Mouse (Mus musculus): ENCODE results near the gene Capn11. TPM values are rescaled to one million over a fixed set of nuclear protein-coding genes. Genes with fewer than 3 reads are reported as not detected.
"Not testable (repeated sequence)": the region's sequence is repeated elsewhere in the genome, so short reads cannot be mapped to it uniquely, and the experiment has no call there.

The Capn11 gene
- polyA plus RNA-seq, 1 experiment = not detected

DNA sequence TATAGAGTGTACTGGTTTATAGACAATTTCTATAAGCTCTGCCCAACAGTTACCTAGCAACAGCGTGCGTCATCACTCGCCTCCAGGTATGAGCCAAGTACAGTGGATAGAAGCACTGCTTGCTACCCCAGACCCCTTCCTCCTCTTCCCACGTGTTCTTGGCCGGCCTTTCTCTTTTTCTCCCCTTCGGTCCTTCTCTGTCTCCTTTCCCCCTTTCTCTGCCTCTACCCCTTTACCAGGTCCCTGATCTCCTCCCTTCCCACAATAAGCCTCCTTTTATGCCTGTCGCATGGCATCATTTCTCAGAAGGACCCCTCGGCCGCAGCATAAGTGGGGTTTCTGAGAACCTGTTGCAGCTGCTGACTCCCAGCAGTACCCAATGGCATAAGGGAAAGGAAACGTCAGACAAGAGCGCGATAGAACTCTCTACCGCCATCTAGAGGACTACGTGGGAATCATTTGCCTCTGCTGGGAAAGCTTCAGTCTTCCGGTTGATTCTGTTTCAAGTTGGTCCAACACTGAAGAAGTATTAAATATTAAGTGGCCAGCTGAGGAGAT is 32.5 kb downstream of the Capn11 start:
- H3K27ac ChIP-seq (replicated peaks; ENCODE audit: low read depth, low read length) = no peak overlapping the region
- no peaks in the 10 kb centered on the region for H3K4me1 ChIP-seq (ENCODE audit: control insufficient read depth, insufficient read depth, insufficient read length, low read length)
- no peak overlapping the region for H3K4me3 ChIP-seq (ENCODE audit: insufficient read depth, low read depth, low read length)

DNA sequence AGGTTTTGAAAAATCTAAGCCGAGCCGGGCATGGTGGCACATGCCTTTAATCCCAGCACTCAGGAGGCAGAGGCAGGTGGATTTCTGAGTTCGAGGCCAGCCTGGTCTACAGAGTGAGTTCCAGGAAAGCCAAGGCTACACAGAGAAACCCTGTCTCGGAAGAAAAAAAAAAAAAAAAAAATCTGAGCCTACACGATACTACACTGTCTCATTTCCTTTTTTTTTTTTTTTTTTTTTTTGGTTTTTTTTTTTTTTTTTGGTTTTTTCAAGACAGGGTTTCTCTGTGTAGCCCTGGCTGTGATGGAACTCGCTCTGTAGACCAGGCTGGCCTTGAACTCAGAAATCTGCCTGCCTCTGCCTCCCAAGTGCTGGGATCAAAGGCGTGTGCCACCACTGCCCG is 35.7 kb downstream of the Capn11 start:
- H3K27ac ChIP-seq (replicated peaks; ENCODE audit: low read depth, low read length) = not testable (repeated sequence)

DNA sequence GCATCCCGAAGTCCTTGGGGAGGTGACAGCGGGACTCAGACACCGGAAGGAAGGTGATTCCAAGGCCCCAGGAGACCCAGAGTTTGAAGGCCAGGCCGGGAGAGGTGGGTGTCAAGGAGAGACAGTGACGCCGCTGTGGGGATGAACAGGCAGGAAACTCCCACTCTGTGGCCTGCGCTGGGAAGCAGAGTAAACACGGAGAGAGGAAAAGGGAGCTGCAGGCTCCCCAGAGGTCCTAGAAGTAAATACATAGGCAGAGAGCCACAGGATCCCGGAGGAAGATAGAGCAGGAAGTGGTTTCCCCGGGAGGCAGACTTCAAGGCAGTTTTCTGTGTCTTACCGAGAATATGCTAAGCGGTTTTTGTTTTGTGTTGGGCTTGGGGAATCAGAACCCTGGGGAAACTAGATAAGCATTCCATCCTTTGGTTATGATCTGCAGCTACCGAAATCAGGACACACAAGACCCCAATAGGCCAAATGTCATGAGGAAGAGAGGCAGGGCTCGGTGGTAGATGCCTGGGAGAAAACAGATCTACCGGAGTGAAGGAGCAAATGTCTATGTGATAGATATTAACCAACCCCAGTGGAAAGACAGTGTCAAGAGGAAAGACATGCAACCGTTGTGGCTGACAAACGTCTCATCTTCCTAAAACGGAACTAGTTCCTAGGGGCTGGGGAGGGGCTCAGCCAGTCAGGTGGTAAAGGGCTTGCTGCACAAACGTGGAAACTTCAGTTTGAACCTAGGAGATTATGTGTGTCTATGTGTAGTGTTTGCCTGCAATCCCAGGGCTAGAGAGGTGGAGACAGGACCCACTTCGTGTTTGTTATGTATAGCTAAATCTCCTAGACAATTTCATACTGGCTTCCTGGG is 39.5 kb downstream of the Capn11 start:
- H3K4me3 ChIP-seq (ENCODE audit: insufficient read depth, low read depth, low read length) = peak overlapping the region; percentile 54

More for the DNA sequence above, 35.7 kb downstream of the Capn11 start:
- not testable (repeated sequence) for H3K4me1 ChIP-seq (ENCODE audit: control insufficient read depth, insufficient read depth, insufficient read length, low read length); H3K4me3 ChIP-seq (ENCODE audit: insufficient read depth, low read depth, low read length)

DNA sequence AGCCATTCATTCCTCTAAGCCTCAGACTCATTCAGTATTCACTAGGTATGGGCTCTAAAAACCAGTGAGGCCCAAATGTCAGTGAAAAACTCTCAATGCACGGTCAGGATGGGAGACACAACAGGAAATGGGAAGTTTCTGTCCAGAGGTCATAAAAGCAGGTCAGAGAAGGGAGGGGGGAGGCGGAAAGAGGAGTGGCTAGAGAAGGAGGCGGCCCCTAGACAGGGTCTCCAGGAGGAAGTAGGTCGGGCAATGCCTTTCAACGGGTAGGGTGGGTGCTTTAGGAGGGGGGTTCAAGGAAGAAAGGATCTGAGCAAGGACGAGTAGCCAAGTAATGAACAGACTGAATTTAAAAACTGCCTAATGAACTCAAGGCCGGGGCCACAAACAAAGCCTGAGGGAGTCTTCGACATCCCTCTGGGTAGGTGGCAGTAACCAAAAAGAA is 40.2 kb downstream of the Capn11 start:
- H3K27ac ChIP-seq (replicated peaks; ENCODE audit: low read depth, low read length) = peak overlapping the region; percentile 83
- H3K4me3 ChIP-seq (ENCODE audit: insufficient read depth, low read depth, low read length) = peak overlapping the region; percentile 54
- H3K4me1 ChIP-seq (ENCODE audit: control insufficient read depth, insufficient read depth, insufficient read length, low read length) = peaks cover 8% of the 10 kb centered on the region

More for the DNA sequence above, 39.5 kb downstream of the Capn11 start:
- Histone ChIP-seq H3K27ac (replicated peaks; ENCODE audit: low read depth, low read length) (peak overlapping the region; percentile 83), H3K4me1 (ENCODE audit: control insufficient read depth, insufficient read depth, insufficient read length, low read length) (peaks cover 8% of the 10 kb centered on the region)

DNA sequence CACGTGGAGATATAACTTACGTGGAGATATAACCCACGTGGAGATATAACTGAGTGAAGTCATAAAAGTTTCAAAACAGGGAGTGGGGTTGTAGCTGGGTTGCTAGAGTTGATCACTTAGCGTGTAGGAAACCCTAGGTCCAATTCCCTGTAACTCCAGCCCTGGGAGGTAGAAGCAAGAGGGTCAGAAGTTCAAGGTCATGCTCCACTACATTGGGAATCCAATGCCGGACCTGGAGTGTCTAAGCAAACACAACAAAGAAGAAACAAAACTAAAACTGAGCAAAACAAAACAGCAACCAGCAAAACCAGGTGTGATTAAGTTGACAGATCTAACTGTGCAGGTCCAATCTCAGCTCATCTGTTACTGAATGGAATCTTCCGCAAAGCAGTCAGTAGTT is 41.5 kb downstream of the Capn11 start:
- H3K4me3 ChIP-seq (ENCODE audit: insufficient read depth, low read depth, low read length) = no peak overlapping the region

DNA sequence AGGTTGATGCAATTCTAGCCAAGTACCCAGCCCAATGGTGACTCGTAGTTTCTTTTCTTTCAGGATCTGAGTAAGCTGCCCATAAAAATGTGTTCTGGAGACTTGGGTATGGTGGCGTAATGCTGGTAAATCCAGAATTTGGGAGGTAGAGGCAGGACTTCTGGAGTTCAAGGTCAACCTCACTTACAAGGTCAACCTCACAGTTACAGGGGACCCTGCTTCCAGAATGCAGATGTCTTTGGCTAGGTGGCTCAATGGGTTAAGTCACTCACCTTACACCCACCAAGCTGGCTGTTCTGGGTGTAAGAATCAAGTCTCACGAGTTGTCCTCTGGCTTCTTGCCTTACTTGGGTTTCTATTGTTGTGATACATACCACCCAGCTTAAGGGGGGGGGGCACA is 42.4 kb downstream of the Capn11 start:
- Histone ChIP-seq H3K4me3 (ENCODE audit: insufficient read depth, low read depth, low read length) (no peak overlapping the region), H3K27ac (replicated peaks; ENCODE audit: low read depth, low read length) (no peak overlapping the region), H3K4me1 (ENCODE audit: control insufficient read depth, insufficient read depth, insufficient read length, low read length) (peaks cover 8% of the 10 kb centered on the region)

More for the DNA sequence above, 41.5 kb downstream of the Capn11 start:
- H3K4me1 ChIP-seq (ENCODE audit: control insufficient read depth, insufficient read depth, insufficient read length, low read length) = peaks cover 8% of the 10 kb centered on the region
- no peak overlapping the region for H3K27ac ChIP-seq (replicated peaks; ENCODE audit: low read depth, low read length)

DNA sequence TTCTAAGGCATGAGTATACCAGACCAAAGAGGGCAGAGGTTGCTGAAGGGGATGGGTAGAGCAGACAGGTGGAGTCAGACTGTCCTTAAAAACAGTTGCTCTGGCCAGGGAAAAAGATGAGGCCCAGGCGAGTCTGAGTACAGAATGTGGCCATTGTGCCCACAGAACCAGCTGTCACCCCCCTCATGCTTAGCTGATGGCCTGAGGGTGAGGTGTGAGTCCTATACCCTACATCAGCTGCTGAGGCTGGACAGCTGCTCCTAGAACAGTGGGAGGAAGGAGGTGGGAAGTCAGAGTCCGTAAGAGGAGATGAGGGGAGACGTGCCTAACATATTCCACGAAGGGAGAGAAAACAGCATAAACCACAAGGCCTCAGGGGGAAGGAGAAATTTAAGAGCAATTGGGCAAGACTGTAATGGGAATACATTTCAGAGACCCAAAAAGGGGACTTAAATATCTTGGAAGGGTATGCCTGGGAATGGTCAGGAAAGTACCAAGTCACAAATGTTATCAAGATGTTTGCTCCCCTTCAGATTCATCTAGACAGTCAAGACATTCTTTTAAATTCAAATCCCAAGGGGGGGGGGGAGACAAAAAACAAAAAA is 43.0 kb downstream of the Capn11 start:
- Histone ChIP-seq H3K4me1 (ENCODE audit: control insufficient read depth, insufficient read depth, insufficient read length, low read length) (peaks cover 8% of the 10 kb centered on the region), H3K4me3 (ENCODE audit: insufficient read depth, low read depth, low read length) (no peak overlapping the region), H3K27ac (replicated peaks; ENCODE audit: low read depth, low read length) (no peak overlapping the region)

DNA sequence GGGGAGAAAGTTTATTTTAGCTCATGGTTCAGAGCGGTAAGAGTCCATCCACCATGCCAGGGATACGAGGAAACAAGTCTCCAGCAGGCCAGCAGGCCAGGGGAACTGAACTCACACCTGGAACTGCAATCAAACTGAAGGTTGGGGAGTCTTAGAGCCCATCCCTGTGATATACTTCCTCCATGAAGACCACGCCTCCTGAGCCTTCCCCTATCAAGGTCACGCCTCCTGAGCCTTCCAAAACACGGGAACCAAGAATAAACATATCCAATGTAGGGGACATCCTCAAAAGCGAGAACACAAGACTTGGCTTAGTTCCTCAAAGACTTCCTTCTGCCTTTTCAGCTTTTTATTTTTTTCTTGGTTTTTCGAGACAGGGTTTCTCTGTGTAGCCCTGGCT is 46.2 kb downstream of the Capn11 start:
- Histone ChIP-seq H3K4me1 (ENCODE audit: control insufficient read depth, insufficient read depth, insufficient read length, low read length) (peaks cover 3% of the 10 kb centered on the region; the same call in 1 of the 2 replicates), H3K4me3 (ENCODE audit: insufficient read depth, low read depth, low read length) (no peak overlapping the region), H3K27ac (replicated peaks; ENCODE audit: low read depth, low read length) (no peak overlapping the region)

DNA sequence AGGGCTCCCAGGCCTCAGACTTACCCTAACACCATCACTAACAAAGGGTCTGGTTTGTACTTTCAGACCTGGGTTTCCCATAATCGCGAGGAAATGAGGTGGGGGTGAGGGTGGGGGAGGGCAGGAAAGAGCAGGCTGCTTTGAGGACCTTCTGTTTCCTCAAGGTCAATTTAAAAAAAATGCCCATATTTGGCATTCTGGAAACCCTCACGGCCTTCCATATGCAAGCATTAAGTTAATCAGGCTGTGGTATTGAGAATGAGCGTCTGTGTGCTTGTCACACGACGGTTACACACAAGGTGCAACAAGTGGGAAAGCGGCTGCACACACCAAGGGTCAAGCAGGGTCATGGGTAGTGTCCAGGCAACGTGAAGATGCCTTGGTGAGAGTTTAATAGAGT is 47.1 kb downstream of the Capn11 start:
- peaks cover 3% of the 10 kb centered on the region; the same call in 1 of the 2 replicates for H3K4me1 ChIP-seq (ENCODE audit: control insufficient read depth, insufficient read depth, insufficient read length, low read length)
- no peak overlapping the region for H3K4me3 ChIP-seq (ENCODE audit: insufficient read depth, low read depth, low read length)
- H3K27ac ChIP-seq (replicated peaks; ENCODE audit: low read depth, low read length) = no peak overlapping the region

DNA sequence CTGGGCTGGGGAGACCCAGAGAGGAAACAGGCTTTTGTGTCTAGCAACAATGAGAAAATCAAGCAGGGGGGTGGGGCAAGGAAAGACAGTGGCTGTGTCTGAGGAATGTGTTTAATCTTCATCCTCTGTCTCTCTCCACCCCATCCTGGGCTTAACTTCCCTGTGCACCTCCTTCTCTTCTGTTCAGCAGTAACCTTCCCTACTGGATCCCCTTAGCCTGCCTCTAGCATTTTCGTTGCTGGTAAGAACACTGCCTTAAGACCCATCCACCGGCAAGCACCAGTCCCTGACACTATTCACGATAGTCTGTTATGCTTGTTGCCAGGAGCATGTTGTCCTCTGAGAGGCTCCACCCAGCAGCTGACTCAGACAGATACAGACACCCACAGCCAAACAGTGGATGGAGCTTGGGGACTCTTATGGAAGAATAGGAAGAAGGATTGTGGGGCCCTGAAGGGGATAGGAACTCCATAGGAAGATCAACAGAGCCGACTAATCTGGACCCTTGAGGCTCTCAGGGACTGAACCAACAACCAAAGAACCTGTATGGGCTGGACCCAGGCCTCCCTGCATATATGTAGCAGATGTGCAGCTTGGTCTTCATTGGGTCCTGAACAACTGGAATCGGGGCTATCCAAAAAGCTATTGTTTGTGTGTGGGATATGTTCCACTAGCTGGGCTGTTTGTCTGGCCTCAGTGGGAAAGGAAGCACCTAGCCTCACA is 48.8 kb downstream of the Capn11 start:
- H3K27ac ChIP-seq (replicated peaks; ENCODE audit: low read depth, low read length) = peak overlapping the region; percentile 13; the same call in 1 of the 2 replicates

DNA sequence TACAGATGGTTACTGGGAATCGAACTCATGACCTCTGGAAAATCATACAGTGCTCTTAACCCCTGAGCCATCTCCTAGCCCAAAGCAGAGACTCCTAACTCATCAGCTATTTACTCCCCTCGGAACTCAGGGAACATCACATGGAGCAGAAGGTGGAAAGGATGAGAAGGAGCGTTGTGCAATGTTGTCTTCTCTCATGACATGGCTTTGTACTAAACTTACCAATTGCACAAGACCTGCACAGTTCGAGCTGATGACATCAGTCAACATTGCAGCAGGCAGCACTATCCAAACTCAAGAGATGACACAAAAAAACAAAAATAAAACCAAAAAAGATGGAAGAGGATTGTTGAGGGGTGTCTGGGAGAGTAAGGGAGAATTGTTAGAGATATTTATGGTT is 50.7 kb downstream of the Capn11 start:
- H3K27ac ChIP-seq (replicated peaks; ENCODE audit: low read depth, low read length) = no peak overlapping the region
- peaks cover 3% of the 10 kb centered on the region; the same call in 1 of the 2 replicates for H3K4me1 ChIP-seq (ENCODE audit: control insufficient read depth, insufficient read depth, insufficient read length, low read length)

More for the DNA sequence above, 48.8 kb downstream of the Capn11 start:
- H3K4me3 ChIP-seq (ENCODE audit: insufficient read depth, low read depth, low read length) = no peak overlapping the region
- H3K4me1 ChIP-seq (ENCODE audit: control insufficient read depth, insufficient read depth, insufficient read length, low read length) = peaks cover 3% of the 10 kb centered on the region; the same call in 1 of the 2 replicates

DNA sequence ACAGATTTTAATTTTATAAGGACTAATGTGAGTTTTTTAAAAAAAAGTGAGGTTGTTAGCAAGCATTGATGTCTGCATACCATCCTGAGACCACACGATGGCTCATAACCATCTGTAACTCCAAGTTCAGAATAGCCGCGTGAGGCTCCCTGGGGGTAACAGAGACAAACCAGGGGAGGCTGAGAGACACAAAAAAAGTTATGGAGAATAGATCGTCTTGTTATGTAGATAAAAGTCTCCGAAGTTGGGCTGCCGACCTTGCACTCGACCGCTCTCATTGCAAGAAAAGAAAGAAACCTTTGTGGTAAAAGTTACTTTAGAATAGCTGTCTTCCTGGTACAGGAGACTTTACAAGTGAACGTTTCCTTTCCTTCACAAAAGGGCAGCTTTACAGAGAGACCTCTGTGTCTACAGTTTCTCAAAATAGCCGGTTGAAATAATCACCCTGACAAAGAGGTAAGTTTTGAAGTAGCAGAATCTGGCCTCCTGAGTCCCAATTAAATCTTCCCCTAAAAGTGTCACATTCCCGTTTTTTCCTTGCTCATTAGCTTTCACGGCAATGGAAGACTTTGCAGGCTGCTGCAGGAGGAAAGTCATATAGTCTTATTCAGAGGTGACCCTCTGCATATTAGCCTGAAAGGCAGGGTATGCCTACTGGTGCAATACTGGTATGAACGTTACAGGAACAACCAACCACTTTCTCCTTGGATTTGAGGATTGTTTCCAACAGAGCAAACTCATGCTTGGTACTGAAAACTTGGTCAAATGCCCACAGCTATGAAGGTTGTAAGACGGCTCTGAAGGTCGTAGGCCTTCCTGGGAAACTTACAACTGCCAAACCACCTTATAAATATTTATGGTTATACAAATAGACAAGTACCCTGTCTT is 51.9 kb downstream of the Capn11 start:
- Histone ChIP-seq H3K27ac (replicated peaks; ENCODE audit: low read depth, low read length) (no peak overlapping the region), H3K4me1 (ENCODE audit: control insufficient read depth, insufficient read depth, insufficient read length, low read length) (peaks cover 3% of the 10 kb centered on the region; the same call in 1 of the 2 replicates), H3K4me3 (ENCODE audit: insufficient read depth, low read depth, low read length) (no peak overlapping the region)

More for the DNA sequence above, 50.7 kb downstream of the Capn11 start:
- H3K4me3 ChIP-seq (ENCODE audit: insufficient read depth, low read depth, low read length) = no peak overlapping the region

DNA sequence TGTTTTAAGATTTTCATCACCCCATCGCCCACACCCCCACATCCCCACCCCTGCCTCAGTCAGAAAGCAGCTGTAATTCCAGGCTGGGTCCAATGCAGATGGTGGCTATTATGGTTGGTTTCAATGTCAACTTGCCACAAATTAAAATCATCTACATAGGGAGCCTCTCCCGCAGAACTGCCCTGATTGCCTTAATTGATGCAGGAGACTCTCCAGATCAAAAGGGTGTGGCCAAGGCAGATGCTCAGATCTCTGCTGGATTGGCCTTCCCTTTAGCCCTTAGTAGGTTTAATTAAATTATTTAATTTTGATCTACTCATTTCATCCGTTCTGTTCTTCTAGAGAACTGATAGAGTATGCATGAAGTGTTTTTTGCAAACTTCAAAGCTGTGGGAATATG is 56.1 kb downstream of the Capn11 start:
- no peak overlapping the region for H3K4me3 ChIP-seq (ENCODE audit: insufficient read depth, low read depth, low read length)
- H3K4me1 ChIP-seq (ENCODE audit: control insufficient read depth, insufficient read depth, insufficient read length, low read length) = peaks cover 3% of the 10 kb centered on the region; the same call in 1 of the 2 replicates
- H3K27ac ChIP-seq (replicated peaks; ENCODE audit: low read depth, low read length) = no peak overlapping the region

DNA sequence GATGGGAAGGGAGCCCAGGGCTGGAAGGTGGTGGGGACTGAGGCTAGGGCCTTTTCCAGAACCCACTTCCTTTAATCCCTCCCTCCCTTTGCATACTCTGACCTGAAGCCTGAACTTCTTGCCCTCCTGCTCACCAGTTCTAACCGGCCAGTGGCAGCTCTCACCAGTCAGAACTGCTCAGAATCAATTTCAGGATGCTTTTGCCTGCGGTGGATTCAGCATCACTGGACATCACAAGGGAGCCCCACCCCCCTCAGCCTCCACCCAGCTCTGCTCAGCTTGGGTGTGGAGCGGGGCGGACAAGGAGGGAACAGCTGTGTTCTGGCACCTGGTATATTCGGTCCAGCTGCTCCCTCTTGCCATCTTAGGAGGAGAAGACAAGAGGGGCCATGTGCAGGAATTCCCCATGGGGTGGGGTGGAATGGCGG is 57.2 kb downstream of the Capn11 start, which contains the start of gene Mymx:
TSS of gene Mymx (minus strand) at position 226 of the 428 bp plus-strand sequence.
- Histone ChIP-seq H3K4me3 (ENCODE audit: insufficient read depth, low read depth, low read length) (no peak within 1 kb of the TSS), H3K27ac (replicated peaks; ENCODE audit: low read depth, low read length) (no peak within 1 kb of the TSS), H3K4me1 (ENCODE audit: control insufficient read depth, insufficient read depth, insufficient read length, low read length) (peaks cover 4% of the 10 kb centered on the region; the same call in 1 of the 2 replicates)
